Mouse (Mus musculus): ENCODE results near the gene Kcnh4. TPM values are rescaled to one million over a fixed set of nuclear protein-coding genes. Genes with fewer than 3 reads are reported as not detected.

Gene Kcnh4
- polyA plus RNA-seq, 1 experiment, result 0.21 TPM

DNA sequence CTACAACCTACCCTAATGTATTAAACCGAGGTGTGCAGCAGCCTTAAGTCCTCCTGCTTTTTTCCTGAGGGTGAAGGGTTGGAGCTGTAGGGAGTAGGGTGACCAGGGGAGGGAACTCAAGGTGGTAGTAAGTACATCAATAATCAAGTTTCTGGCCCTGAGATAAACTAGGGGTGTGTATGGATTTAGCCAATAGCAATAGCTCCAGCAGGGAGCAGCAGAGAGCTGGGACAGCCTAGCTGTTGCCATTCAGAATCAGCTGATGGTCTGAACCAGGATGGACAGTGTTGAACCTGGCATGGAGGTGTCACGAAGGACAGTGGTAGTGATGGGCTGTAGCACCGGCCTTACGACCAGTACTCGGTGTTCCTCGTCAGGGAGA is 45.2 kb downstream of the Kcnh4 start:
- peaks cover 6% of the 10 kb centered on the region for H3K4me1 ChIP-seq (ENCODE audit: control insufficient read depth, insufficient read depth, low read length)
- H3K9me3 ChIP-seq (replicated peaks; ENCODE audit: control insufficient read depth, insufficient read depth, low read length, poor library complexity, severe bottlenecking), result no peaks in the 10 kb centered on the region
- no peaks in the 10 kb centered on the region for H3K27me3 ChIP-seq (ENCODE audit: control insufficient read depth, insufficient read depth, low read length, poor library complexity, severe bottlenecking)
- TF ChIP-seq CTCF (IDR thresholded peaks at IDR 0.05; ENCODE audit: low read depth, low read length) (peak; percentile 66), EP300 (IDR thresholded peaks at IDR 0.05; ENCODE audit: insufficient read depth, low read depth, low read length) (no peak)
- peak overlapping the region; percentile 95 for H3K27ac ChIP-seq (ENCODE audit: insufficient read depth, low read length)
- H3K9ac ChIP-seq (ENCODE audit: low read depth, poor library complexity, severe bottlenecking), result peak overlapping the region; percentile 95
- H3K4me3 ChIP-seq (ENCODE audit: low read depth, low read length), result peak overlapping the region; percentile 79
- H3K36me3 ChIP-seq (ENCODE audit: control insufficient read depth, insufficient read depth, low read length, poor library complexity, severe bottlenecking), result peaks cover 20% of the 10 kb centered on the region

DNA sequence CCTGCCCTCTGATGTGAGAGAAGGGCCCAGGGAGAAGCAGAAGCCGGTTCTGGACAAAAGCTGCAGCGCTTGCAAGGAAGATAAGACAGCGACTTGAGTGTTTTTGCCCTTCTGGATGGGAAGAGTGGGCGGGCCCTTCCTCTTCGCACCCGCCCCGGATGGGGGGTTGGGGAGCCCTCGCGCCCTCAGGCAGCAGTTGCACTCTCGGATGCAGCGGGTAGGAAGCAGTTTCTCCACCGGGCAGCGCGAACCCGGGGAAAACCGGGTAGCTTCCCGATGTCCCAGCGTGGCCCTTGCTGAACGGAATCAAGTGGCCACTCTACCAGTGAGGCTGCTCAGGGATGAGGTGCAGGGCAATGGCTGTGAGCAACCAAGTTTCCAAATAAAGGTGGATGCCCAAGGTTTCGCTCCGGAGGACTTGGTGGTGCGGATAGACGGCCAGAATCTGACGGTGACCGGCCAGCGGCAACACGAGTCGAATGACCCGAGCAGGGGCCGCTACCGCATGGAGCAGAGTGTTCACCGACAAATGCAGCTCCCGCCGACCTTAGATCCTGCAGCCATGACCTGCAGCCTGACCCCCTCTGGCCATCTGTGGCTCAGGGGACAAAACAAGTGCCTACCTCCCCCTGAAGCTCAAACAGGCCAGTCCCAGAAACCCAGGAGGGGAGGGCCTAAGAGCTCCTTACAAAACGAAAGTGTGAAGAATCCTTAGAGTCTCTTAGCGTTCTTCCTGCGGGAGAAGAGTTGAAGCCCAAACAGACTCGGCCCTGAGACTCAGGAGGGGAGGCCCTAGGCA is 45.8 kb downstream of the Kcnh4 start, which contains the start of gene Hspb9:
TSS of gene Hspb9 (plus strand) at position 116 of the 799 bp plus-strand sequence.
- no peaks in the 10 kb centered on the region for H3K27me3 ChIP-seq (ENCODE audit: control insufficient read depth, insufficient read depth, low read length, poor library complexity, severe bottlenecking)
- TF ChIP-seq POLR2A (IDR thresholded peaks at IDR 0.05; ENCODE audit: insufficient read depth, low read length) (peak; percentile 7), EP300 (IDR thresholded peaks at IDR 0.05; ENCODE audit: insufficient read depth, low read depth, low read length) (peak; percentile 52; the same call in 1 of the 2 replicates), CTCF (IDR thresholded peaks at IDR 0.05; ENCODE audit: low read depth, low read length) (no peak)
- H3K4me3 ChIP-seq (ENCODE audit: low read depth, low read length), result peak within 1 kb of the TSS; percentile 79
- no peaks in the 10 kb centered on the region for H3K9me3 ChIP-seq (replicated peaks; ENCODE audit: control insufficient read depth, insufficient read depth, low read length, poor library complexity, severe bottlenecking)
- peaks cover 6% of the 10 kb centered on the region for H3K4me1 ChIP-seq (ENCODE audit: control insufficient read depth, insufficient read depth, low read length)
- peak within 1 kb of the TSS; percentile 95 for H3K27ac ChIP-seq (ENCODE audit: insufficient read depth, low read length)
- H3K9ac ChIP-seq (ENCODE audit: low read depth, poor library complexity, severe bottlenecking), result peak within 1 kb of the TSS; percentile 95
- H3K36me3 ChIP-seq (ENCODE audit: control insufficient read depth, insufficient read depth, low read length, poor library complexity, severe bottlenecking), result peaks cover 26% of the 10 kb centered on the region

DNA sequence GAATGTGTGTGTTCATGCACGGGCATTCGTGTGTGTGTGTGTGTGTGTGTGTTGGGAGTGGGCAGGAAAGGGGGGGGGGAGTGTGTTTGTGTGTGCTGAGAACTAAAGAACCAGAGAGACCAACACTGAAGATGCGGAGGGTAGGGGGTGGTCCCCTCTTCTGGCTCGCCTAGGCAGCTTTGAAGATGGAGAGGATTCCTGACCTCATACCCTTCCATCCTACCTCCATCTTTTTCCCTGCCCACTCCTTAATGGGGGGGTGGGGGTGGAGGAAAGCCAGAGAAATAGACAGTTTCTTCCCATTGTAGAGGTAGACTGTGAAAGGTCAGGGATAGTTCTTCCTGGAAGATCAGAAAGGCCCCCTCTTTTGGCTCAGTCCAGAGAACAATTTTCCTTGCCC is 46.6 kb downstream of the Kcnh4 start:
- Histone ChIP-seq H3K27me3 (ENCODE audit: control insufficient read depth, insufficient read depth, low read length, poor library complexity, severe bottlenecking) (no peaks in the 10 kb centered on the region), H3K27ac (ENCODE audit: insufficient read depth, low read length) (peak overlapping the region; percentile 95), H3K4me3 (ENCODE audit: low read depth, low read length) (peak overlapping the region; percentile 79), H3K9me3 (replicated peaks; ENCODE audit: control insufficient read depth, insufficient read depth, low read length, poor library complexity, severe bottlenecking) (no peaks in the 10 kb centered on the region), H3K9ac (ENCODE audit: low read depth, poor library complexity, severe bottlenecking) (peak overlapping the region; percentile 95), H3K36me3 (ENCODE audit: control insufficient read depth, insufficient read depth, low read length, poor library complexity, severe bottlenecking) (peaks cover 34% of the 10 kb centered on the region), H3K4me1 (ENCODE audit: control insufficient read depth, insufficient read depth, low read length) (peaks cover 4% of the 10 kb centered on the region)
- TF ChIP-seq CTCF (IDR thresholded peaks at IDR 0.05; ENCODE audit: low read depth, low read length), result no peak
- TF ChIP-seq POLR2A (IDR thresholded peaks at IDR 0.05; ENCODE audit: insufficient read depth, low read length), result no peak
- TF ChIP-seq EP300 (IDR thresholded peaks at IDR 0.05; ENCODE audit: insufficient read depth, low read depth, low read length), result no peak

GRCm38 (mm10) chr11:100711783-100712615 is 47.7 kb downstream of the Kcnh4 start, which contains the start of gene Kat2a:
Kat2a (minus strand) TSS chr11:100712465.
- TF ChIP-seq POLR2A (IDR thresholded peaks at IDR 0.05; ENCODE audit: insufficient read depth, low read length) (no peak), EP300 (IDR thresholded peaks at IDR 0.05; ENCODE audit: insufficient read depth, low read depth, low read length) (no peak), CTCF (IDR thresholded peaks at IDR 0.05; ENCODE audit: low read depth, low read length) (no peak)
- peak within 1 kb of the TSS; percentile 95 for H3K9ac ChIP-seq (ENCODE audit: low read depth, poor library complexity, severe bottlenecking)
- H3K9me3 ChIP-seq (replicated peaks; ENCODE audit: control insufficient read depth, insufficient read depth, low read length, poor library complexity, severe bottlenecking), result no peaks in the 10 kb centered on the region
- peaks cover 4% of the 10 kb centered on the region for H3K4me1 ChIP-seq (ENCODE audit: control insufficient read depth, insufficient read depth, low read length)
- H3K27me3 ChIP-seq (ENCODE audit: control insufficient read depth, insufficient read depth, low read length, poor library complexity, severe bottlenecking), result no peaks in the 10 kb centered on the region
- H3K36me3 ChIP-seq (ENCODE audit: control insufficient read depth, insufficient read depth, low read length, poor library complexity, severe bottlenecking), result peaks cover 43% of the 10 kb centered on the region
- peak within 1 kb of the TSS; percentile 82 for H3K4me3 ChIP-seq (ENCODE audit: low read depth, low read length)
- peak within 1 kb of the TSS; percentile 95 for H3K27ac ChIP-seq (ENCODE audit: insufficient read depth, low read length)

DNA sequence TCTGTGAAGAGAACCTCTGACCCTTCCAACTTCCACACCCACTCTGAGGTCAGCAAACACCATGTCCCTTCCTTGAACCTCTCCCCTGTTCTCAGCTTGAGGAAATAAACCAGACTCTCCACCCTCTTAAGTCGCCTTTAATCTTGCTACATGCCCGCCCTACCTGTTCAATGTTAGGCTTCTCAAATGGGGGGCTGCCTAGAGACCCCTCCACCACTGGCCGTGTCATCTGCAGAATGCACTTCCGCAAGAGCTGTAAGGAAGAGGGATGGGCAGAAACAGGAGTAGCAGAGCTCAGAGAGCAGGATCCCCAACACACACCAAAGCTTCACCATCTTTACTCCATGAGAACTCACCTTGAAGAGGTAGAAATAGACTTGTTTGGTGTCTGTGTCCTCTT is 48.8 kb downstream of the Kcnh4 start:
- Histone ChIP-seq H3K27ac (ENCODE audit: insufficient read depth, low read length) (no peak overlapping the region), H3K36me3 (ENCODE audit: control insufficient read depth, insufficient read depth, low read length, poor library complexity, severe bottlenecking) (peaks cover 50% of the 10 kb centered on the region)

More for the DNA sequence above, 48.8 kb downstream of the Kcnh4 start:
- Histone ChIP-seq H3K9me3 (replicated peaks; ENCODE audit: control insufficient read depth, insufficient read depth, low read length, poor library complexity, severe bottlenecking) (no peaks in the 10 kb centered on the region), H3K4me3 (ENCODE audit: low read depth, low read length) (no peak overlapping the region), H3K27me3 (ENCODE audit: control insufficient read depth, insufficient read depth, low read length, poor library complexity, severe bottlenecking) (no peaks in the 10 kb centered on the region), H3K4me1 (ENCODE audit: control insufficient read depth, insufficient read depth, low read length) (peaks cover 4% of the 10 kb centered on the region), H3K9ac (ENCODE audit: low read depth, poor library complexity, severe bottlenecking) (no peak overlapping the region)
- TF ChIP-seq POLR2A (IDR thresholded peaks at IDR 0.05; ENCODE audit: insufficient read depth, low read length) (no peak), EP300 (IDR thresholded peaks at IDR 0.05; ENCODE audit: insufficient read depth, low read depth, low read length) (no peak), CTCF (IDR thresholded peaks at IDR 0.05; ENCODE audit: low read depth, low read length) (no peak)

Data from ES-Bruce4 (cell line).